Mouse (Mus musculus) thymus, adult 2 months (tissue): Measurements from ENCODE around the gene Rragc. TPM values are rescaled to one million over a fixed set of nuclear protein-coding genes. Genes with fewer than 3 reads are reported as not detected.
A peak's percentile ranks its signal among the peaks of the same experiment; 100 is the strongest.

Experiments
- DNase-seq: peaks from one replicate; pipeline ENCODE4 v3.0.0; 2021
- H3K27ac ChIP-seq: fragments of 200-500 bp; 2 replicates; pipeline ENCODE4 v1.5.1; 2012; ENCODE audit warnings: low read length, control low read depth; ENCODE audit not compliant: control insufficient read depth, insufficient read depth
- H3K27me3 ChIP-seq: fragments of 200-500 bp; 2 replicates; pipeline ENCODE4 v1.6.1; 2012; ENCODE audit warnings: mild to moderate bottlenecking, low read length, moderate library complexity, mixed read lengths; ENCODE audit not compliant: control insufficient read depth, insufficient read depth
- H3K36me3 ChIP-seq: fragments of 200-500 bp; 2 replicates; pipeline ENCODE4 v1.6.1; 2012; ENCODE audit warnings: mild to moderate bottlenecking, low read length, moderate library complexity; ENCODE audit not compliant: control insufficient read depth, insufficient read depth
- H3K4me1 ChIP-seq: fragments of 200-500 bp; replicated peaks from 2 replicates; pipeline ENCODE4 v1.6.1; 2012; ENCODE audit warnings: low read length; ENCODE audit not compliant: control insufficient read depth, insufficient read depth
- H3K4me3 ChIP-seq: fragments of 200-500 bp; 2 replicates; pipeline ENCODE4 v1.5.1; 2012; ENCODE audit warnings: mild to moderate bottlenecking, low read length, control low read depth, moderate library complexity; ENCODE audit not compliant: control insufficient read depth, insufficient read depth
- CTCF ChIP-seq: fragments of 200-500 bp; IDR thresholded peaks from 2 replicates; pipeline ENCODE4 v1.5.1; 2012; ENCODE audit warnings: mild to moderate bottlenecking, control low read depth, low read length, moderate library complexity, borderline replicate concordance; ENCODE audit not compliant: control insufficient read depth, poor library complexity, insufficient read depth; ENCODE audit errors: extremely low read depth
- POLR2A ChIP-seq: fragments of 200-500 bp; IDR thresholded peaks from 2 replicates; pipeline ENCODE4 v1.6.1; 2012; ENCODE audit warnings: mild to moderate bottlenecking, low read length, control low read depth, moderate library complexity; ENCODE audit not compliant: control insufficient read depth, poor library complexity, insufficient read depth; ENCODE audit errors: extremely low read depth
- WGBS: fragments of 180-500 bp; shearing (Covaris S2); methylation state at CpG from one replicate; pipeline ENCODE4 v1.1.7; 2018; 5-methylcytosine and 5-hydroxymethylcytosine counted together
- polyA plus RNA-seq: library from polyadenylated mRNA; depleted of rRNA; stranded (reverse); fragments of >200 nt; gene quantifications from 2 replicates; pipeline ENCODE4 v1.2.3, GENCODE M21; 2012

The Rragc gene
- polyA plus RNA-seq, 1 experiment = 44.6 TPM

DNA sequence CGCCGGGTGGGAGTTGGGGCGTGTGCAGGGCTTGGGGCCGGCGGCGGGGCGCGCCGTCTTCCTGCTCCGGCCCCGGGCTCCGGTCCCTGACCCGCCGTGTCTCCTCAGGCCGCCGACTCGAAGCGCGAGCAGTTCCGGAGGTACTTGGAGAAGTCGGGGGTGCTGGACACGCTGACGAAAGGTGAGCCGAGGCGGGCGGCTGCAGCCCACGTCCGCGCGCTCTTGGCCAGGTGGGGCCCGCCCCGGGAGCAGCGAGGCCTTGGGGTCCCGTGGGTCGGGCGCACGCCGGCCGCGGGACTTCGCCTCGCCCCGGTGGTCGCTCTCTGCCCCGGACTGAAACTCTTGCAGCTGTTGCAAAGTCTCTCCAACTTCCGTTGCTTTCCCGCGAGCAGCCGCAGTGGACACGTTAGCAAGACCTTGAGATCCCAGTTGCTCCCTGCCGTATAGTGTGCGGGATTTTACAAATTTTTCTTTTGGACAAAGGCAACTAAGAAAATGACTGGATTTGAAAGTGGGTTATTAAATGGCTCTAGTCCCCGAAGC lies 12.0 kb upstream of the Rragc start:
- Histone ChIP-seq H3K36me3 (0 out of 2 replicates have a peak, but pooled peaks cover 3% of the 10 kb centered on the region), H3K27me3 (no peaks in the 10 kb centered on the region), H3K4me1 (no peaks in the 10 kb centered on the region), H3K27ac (no peak overlapping the region), H3K4me3 (peak overlapping the region; percentile 72)
- TF ChIP-seq POLR2A (no peak), CTCF (no peak; the same call in none of the 2 replicates)
- no peak for DNase-seq
- WGBS = under 1% methylated on average over 52 of the region's 53 CpGs

DNA sequence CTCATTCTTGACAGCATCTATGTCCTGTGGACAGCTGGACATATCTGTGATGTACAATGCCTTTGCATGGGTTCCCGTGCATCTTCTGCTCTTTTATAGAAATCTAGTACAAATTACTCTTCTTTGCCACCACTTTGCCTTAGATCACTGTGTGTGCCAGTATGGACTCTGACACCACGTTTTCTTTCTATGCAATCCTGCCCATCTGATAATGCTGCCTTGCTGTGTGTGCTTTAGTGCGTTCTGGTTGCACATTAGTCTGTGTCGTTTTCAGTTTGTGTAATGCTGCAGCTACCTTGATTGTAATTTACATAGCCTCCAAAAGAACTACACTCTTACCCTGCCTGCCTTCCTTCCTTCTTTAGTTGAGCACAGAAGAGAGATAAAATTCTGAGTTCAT lies 5.7 kb upstream of the Rragc start:
- Histone ChIP-seq H3K4me3 (no peak overlapping the region), H3K27ac (no peak overlapping the region), H3K27me3 (no peaks in the 10 kb centered on the region), H3K36me3 (0 out of 2 replicates have a peak, but pooled peaks cover 3% of the 10 kb centered on the region), H3K4me1 (no peaks in the 10 kb centered on the region)
- TF ChIP-seq CTCF (no peak), POLR2A (no peak)
- DNase-seq = no peak
- WGBS = 93% methylated on average over 4 of the region's 4 CpGs

DNA sequence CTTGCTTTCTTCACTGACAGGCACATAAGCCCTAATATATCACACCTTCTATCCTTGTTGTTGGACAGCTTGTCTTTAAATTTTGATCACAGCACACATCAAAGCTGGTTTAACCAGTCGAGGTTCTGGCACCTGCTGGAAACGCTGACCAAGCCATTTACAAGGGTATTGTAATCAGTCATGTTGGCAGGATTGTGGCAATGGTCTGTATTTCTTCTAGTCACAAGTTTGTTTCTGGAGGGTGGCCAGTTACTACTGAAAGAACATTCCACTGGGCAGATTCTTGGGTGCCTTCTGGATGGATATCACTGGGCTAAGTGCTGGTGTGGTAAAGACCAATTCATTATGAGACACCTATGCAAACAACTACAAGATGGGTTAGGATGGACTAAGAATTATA lies 4.8 kb upstream of the Rragc start:
- 80% methylated on average over 2 of the region's 2 CpGs for WGBS

GRCm38 (mm10) chr4:123917548-123918140 lies 398 bp downstream of the Rragc start, which contains the start of gene 4930535I16Rik:
4930535I16Rik (minus strand) TSS chr4:123918022.
- Histone ChIP-seq H3K27ac (no peak within 1 kb of the TSS), H3K4me1 (peaks cover 7% of the 10 kb centered on the region; the same call in 1 of the 2 replicates), H3K4me3 (peak within 1 kb of the TSS; percentile 90), H3K36me3 (peaks cover 16% of the 10 kb centered on the region), H3K27me3 (no peaks in the 10 kb centered on the region)
- DNase-seq = no peak
- WGBS = under 1% methylated on average over 63 of the region's 63 CpGs
- TF ChIP-seq POLR2A = no peak
- no peak for TF ChIP-seq CTCF

More for the DNA sequence above, 4.8 kb upstream of the Rragc start:
- no peak for DNase-seq
- no peaks in the 10 kb centered on the region for H3K27me3 ChIP-seq
- peaks cover 3% of the 10 kb centered on the region; the same call in 1 of the 2 replicates for H3K4me1 ChIP-seq
- no peak overlapping the region for H3K4me3 ChIP-seq
- no peak for TF ChIP-seq POLR2A
- TF ChIP-seq CTCF = no peak
- H3K27ac ChIP-seq = no peak overlapping the region
- H3K36me3 ChIP-seq = 0 out of 2 replicates have a peak, but pooled peaks cover 3% of the 10 kb centered on the region

GRCm38 (mm10) chr4:123918851-123919250 lies 1.6 kb downstream of the Rragc start:
- Histone ChIP-seq H3K27me3 (no peaks in the 10 kb centered on the region), H3K36me3 (peaks cover 28% of the 10 kb centered on the region), H3K27ac (no peak overlapping the region), H3K4me1 (peaks cover 7% of the 10 kb centered on the region; the same call in 1 of the 2 replicates), H3K4me3 (no peak overlapping the region)
- 74% methylated on average over 2 of the region's 2 CpGs for WGBS
- no peak for DNase-seq
- TF ChIP-seq CTCF = no peak
- TF ChIP-seq POLR2A = no peak

DNA sequence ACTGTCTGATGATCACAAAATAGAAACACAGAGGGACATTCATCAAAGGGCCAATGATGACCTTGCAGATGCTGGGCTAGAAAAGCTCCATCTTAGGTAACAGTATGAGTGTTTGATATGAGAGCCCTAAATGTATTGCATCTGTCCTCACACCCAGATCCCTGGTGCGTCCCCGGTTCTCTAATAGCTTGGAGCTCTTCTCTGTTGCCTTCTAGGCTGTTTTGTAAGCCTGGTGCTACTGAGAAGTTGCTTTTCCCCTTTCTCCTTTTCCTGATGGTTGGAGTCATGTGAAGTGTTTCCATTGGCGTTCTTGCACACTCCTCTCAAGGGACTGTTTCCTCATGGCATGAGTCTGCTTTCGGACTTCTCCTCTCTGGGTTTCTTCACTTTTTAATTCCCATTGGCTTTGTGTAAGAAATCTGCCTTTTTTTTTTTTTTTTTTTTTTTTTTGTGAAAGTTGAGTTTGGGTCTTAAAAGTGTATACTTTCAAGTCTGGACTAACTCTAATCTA lies 3.9 kb downstream of the Rragc start:
- 98% methylated on average over 4 of the region's 4 CpGs for whole genome bisulfite sequencing
- Histone ChIP-seq H3K27me3 (no peaks in the 10 kb centered on the region), H3K36me3 (peaks cover 49% of the 10 kb centered on the region), H3K4me1 (peaks cover 7% of the 10 kb centered on the region; the same call in 1 of the 2 replicates), H3K4me3 (no peak overlapping the region), H3K27ac (no peak overlapping the region)
- DNase-seq = no peak
- no peak for TF ChIP-seq POLR2A
- no peak for TF ChIP-seq CTCF

DNA sequence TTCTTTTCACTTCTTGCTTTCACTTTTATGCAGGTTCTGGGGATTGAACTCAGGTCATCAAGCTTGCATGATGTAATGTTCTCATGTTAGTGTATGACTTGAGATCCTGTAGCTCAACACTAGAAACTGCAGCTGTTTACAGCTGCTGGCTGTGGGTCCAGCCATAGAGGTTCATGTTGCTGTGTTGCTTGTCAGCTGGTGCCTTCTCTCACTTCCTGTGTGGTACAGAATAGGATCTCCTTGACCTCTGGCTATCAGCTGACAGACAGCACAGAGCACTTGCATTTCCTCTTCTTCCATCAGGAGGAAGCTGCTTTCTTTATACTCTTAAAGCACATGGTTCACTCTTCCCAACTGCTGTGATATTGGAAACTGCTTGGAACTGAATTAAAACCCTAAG lies 10.7 kb downstream of the Rragc start:
- Histone ChIP-seq H3K36me3 (peaks cover 71% of the 10 kb centered on the region), H3K4me3 (no peak overlapping the region), H3K27ac (no peak overlapping the region), H3K4me1 (no peaks in the 10 kb centered on the region), H3K27me3 (no peaks in the 10 kb centered on the region)
- TF ChIP-seq CTCF = no peak
- TF ChIP-seq POLR2A = no peak
- no peak for DNase-seq
